Mouse (Mus musculus) heart, embryonic 11.5 days (tissue): ENCODE data around the gene Eif1b. TPM values are rescaled to one million over a fixed set of nuclear protein-coding genes. Genes with fewer than 3 reads are reported as not detected.
"Not testable (repeated sequence)": the region's sequence is repeated elsewhere in the genome, so short reads cannot be mapped to it uniquely, and the experiment has no call there.

Experiments
- ATAC-seq: fragments of 200-750 bp; cut with Nextera tagmentation; replicated peaks from 2 replicates; pipeline ENCODE4 v1.8.0; 2017; ENCODE audit warnings: moderate library complexity; ENCODE audit not compliant: insufficient number of reproducible peaks, low FRiP score, low TSS enrichment
- H3K27ac ChIP-seq: fragments of 300-500 bp; sonication (generic); 2 replicates; pipeline ENCODE4 v1.5.1; 2014; ENCODE audit warnings: mild to moderate bottlenecking, low read depth, low read length
- H3K27me3 ChIP-seq: fragments of 300-500 bp; sonication (generic); 2 replicates; pipeline ENCODE4 v1.6.1; 2014; ENCODE audit warnings: mild to moderate bottlenecking, low read length, mixed read lengths; ENCODE audit not compliant: control insufficient read depth, insufficient read depth
- H3K36me3 ChIP-seq: fragments of 300-500 bp; sonication (generic); 2 replicates; pipeline ENCODE4 v1.6.1; 2014; ENCODE audit warnings: mild to moderate bottlenecking, low read length, moderate library complexity, mixed read lengths; ENCODE audit not compliant: control insufficient read depth, insufficient read depth
- H3K4me1 ChIP-seq: fragments of 300-500 bp; sonication (generic); 2 replicates; pipeline ENCODE4 v1.6.1; 2014; ENCODE audit warnings: low read length; ENCODE audit not compliant: control insufficient read depth, insufficient read depth
- H3K4me2 ChIP-seq: fragments of 300-500 bp; sonication (generic); 2 replicates; pipeline ENCODE4 v1.6.1; 2014; ENCODE audit warnings: mild to moderate bottlenecking, moderate library complexity
- H3K4me3 ChIP-seq: fragments of 300-500 bp; sonication (generic); 2 replicates; pipeline ENCODE4 v1.5.1; 2014; ENCODE audit warnings: low read depth, low read length
- H3K9ac ChIP-seq: fragments of 300-500 bp; sonication (generic); 2 replicates; pipeline ENCODE4 v1.6.1; 2014; ENCODE audit warnings: mild to moderate bottlenecking, low read depth, low read length, moderate library complexity
- H3K9me3 ChIP-seq: fragments of 300-500 bp; sonication (generic); replicated peaks from 2 replicates; pipeline ENCODE4 v1.6.1; 2016; ENCODE audit warnings: low read length; ENCODE audit not compliant: control insufficient read depth
- WGBS: fragments of 180-500 bp; shearing (Covaris S2); extraction: QIAGEN DNeasy Blood & Tissue Kit; methylation state at CpG from one replicate; pipeline ENCODE4 v1.1.7; 2014; ENCODE audit not compliant: insufficient replicate concordance; 5-methylcytosine and 5-hydroxymethylcytosine counted together
- polyA plus RNA-seq: library from polyadenylated mRNA; unstranded; fragments of >200 nt; fragmentation: Nextera tagmentation; extraction: Ambion mirVana; gene quantifications from 2 replicates; pipeline ENCODE4 v1.2.1, GENCODE M21; 2014

Gene Eif1b
- polyA plus RNA-seq, 1 experiment from 2014 or later = 157 TPM

DNA sequence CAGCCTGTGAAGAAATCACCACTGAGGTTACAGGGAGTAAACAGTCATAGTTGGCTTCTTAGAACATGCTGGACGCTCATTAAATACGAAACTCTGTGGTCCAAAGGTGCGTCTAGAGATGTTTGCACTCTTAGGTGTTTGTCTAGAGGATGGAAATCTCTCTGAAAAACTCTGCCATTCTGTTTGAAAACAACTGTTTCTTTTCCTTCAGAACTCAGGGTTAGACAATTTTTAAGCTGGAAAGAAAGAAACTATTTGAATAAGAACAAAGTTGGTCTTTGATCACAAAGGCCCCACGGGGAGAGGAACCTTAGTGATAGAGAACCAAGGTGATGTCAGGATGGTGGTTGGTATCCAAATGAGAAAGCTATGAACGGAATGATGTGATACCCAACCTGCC is 38.4 kb downstream of the Eif1b start:
- H3K9ac ChIP-seq = no peak overlapping the region
- WGBS = 77% methylated on average over 5 of the region's 5 CpGs
- no peak overlapping the region for H3K27ac ChIP-seq
- H3K9me3 ChIP-seq = no peaks in the 10 kb centered on the region
- no peak overlapping the region for H3K4me3 ChIP-seq
- H3K4me1 ChIP-seq = no peaks in the 10 kb centered on the region
- ATAC-seq = no peak
- H3K27me3 ChIP-seq = no peaks in the 10 kb centered on the region
- no peak overlapping the region for H3K4me2 ChIP-seq
- H3K36me3 ChIP-seq = no peaks in the 10 kb centered on the region

DNA sequence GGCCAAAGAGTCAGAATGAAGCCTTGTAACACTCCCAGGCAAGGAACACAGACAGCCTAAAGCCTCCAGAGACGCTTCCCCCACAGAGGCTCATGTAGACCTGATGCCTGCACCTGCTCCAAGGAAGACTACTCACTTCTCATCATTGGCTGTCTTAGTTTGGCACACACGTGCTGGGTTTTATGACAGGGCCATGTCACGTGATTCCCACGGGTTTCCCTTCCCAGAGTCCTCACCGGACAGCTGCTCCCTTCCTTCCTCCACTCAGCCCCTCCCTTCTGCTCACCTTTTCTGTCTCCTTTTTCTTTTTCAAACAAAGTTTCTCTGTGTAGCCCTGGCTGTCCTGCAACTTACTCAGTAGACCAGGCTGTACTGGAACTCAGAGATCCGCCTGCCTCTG is 40.0 kb downstream of the Eif1b start:
- 83% methylated on average over 6 of the region's 6 CpGs for WGBS
- H3K27ac ChIP-seq = no peak overlapping the region
- no peak for ATAC-seq
- no peaks in the 10 kb centered on the region for H3K9me3 ChIP-seq
- no peak overlapping the region for H3K4me2 ChIP-seq
- H3K36me3 ChIP-seq = no peaks in the 10 kb centered on the region
- H3K27me3 ChIP-seq = no peaks in the 10 kb centered on the region
- no peak overlapping the region for H3K9ac ChIP-seq
- no peak overlapping the region for H3K4me3 ChIP-seq
- H3K4me1 ChIP-seq = no peaks in the 10 kb centered on the region

DNA sequence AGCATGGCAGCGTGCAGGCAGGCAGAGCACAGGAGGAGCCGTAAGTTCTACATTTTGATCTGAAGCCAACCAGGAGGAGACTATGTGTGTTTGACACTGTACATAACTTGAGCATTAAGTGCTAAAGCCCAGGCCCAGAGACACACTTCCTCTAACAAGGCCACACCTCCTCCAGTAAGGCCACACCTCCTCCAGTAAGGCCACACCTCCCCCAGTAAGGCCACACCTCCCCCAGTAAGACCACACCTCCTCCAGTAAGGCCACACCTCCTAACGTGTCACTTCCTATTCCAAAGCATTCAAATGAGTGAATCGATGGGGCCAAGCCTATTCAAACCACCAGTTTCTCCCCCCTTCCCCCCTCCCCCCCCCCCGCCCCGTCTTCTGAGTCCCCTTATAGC is 40.7 kb downstream of the Eif1b start:
- no peaks in the 10 kb centered on the region for H3K9me3 ChIP-seq
- H3K27me3 ChIP-seq = no peaks in the 10 kb centered on the region
- H3K4me1 ChIP-seq = no peaks in the 10 kb centered on the region
- H3K9ac ChIP-seq = no peak overlapping the region
- no peak for ATAC-seq
- H3K4me2 ChIP-seq = no peak overlapping the region
- H3K36me3 ChIP-seq = no peaks in the 10 kb centered on the region
- WGBS = 74% methylated on average over 6 of the region's 6 CpGs
- H3K27ac ChIP-seq = no peak overlapping the region
- H3K4me3 ChIP-seq = no peak overlapping the region

- not testable (repeated sequence) for ATAC-seq, H3K4me2 ChIP-seq, H3K9me3 ChIP-seq, H3K27ac ChIP-seq, H3K27me3 ChIP-seq, H3K36me3 ChIP-seq, H3K4me3 ChIP-seq, H3K4me1 ChIP-seq, H3K9ac ChIP-seq
- WGBS = 87% methylated on average over 8 of the region's 8 CpGs
Observed at GRCm38 (mm10) chr9:120533446-120533950, 41.5 kb downstream of the Eif1b start.

DNA sequence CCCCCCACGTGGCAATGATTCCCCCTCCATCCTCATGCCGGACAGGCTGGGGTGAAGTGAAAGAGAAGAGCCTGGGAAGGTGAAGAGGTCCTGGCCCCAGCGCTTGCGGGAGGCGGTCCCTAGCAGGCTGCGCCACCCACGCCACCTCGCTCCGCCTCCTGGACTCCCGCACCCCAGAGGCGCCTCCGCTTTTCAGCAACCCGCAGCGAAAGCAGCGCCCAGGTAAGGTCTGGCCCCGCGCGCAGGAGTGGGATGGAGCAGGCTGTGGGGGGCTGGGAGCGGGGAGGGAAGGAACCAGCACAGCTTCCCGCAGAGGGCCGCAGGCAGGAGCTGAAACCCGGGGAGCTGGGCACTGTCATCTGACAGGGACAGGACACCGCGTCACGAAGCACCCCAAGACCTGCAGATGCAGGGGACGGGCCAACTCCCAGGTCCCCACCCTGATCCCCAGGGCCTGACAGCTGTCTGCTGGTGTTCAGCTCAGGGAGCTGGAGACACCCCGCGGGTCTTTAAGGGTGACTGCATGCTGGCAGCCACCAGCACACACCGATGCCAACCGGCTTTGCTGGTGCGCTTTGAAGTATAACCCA is 47.7 kb downstream of the Eif1b start, which contains the start of gene Entpd3:
Gene Entpd3, plus strand, starts transcription at position 157 of the 590 bp plus-strand sequence.
- Histone ChIP-seq H3K9me3 (no peaks in the 10 kb centered on the region), H3K4me1 (peaks cover 4% of the 10 kb centered on the region), H3K27me3 (peaks cover 31% of the 10 kb centered on the region), H3K4me3 (peak within 1 kb of the TSS; percentile 45), H3K9ac (peak within 1 kb of the TSS; percentile 48), H3K27ac (no peak within 1 kb of the TSS), H3K4me2 (peak within 1 kb of the TSS; percentile 75), H3K36me3 (no peaks in the 10 kb centered on the region)
- ATAC-seq = peak; percentile 72
- 2% methylated on average over 31 of the region's 31 CpGs for WGBS

- Histone ChIP-seq H3K9me3 (no peaks in the 10 kb centered on the region), H3K4me2 (no peak overlapping the region), H3K4me1 (peaks cover 4% of the 10 kb centered on the region), H3K4me3 (no peak overlapping the region), H3K27me3 (peaks cover 31% of the 10 kb centered on the region), H3K9ac (no peak overlapping the region), H3K36me3 (no peaks in the 10 kb centered on the region), H3K27ac (no peak overlapping the region)
- WGBS = 67% methylated on average over 1 of the region's 2 CpGs
- no peak for ATAC-seq
Observed at GRCm38 (mm10) chr9:120541411-120541810, 49.4 kb downstream of the Eif1b start.

GRCm38 (mm10) chr9:120542241-120542640 is 50.2 kb downstream of the Eif1b start:
- no peak for ATAC-seq
- Histone ChIP-seq H3K9me3 (no peaks in the 10 kb centered on the region), H3K4me3 (no peak overlapping the region), H3K4me2 (no peak overlapping the region), H3K4me1 (peaks cover 4% of the 10 kb centered on the region), H3K27ac (no peak overlapping the region), H3K36me3 (no peaks in the 10 kb centered on the region), H3K9ac (no peak overlapping the region), H3K27me3 (peaks cover 31% of the 10 kb centered on the region)
- WGBS = 36% methylated on average over 6 of the region's 6 CpGs

Other genes with a start within 250 kb of the Eif1b start
- 0.11 and 0.15 TPM in 2 replicates for gene Myrip, start 190.7 kb upstream of the Eif1b start, polyA plus RNA-seq
- gene Entpd3, start 47.6 kb downstream of the Eif1b start, polyA plus RNA-seq = 0.20 and 0.66 TPM in 2 replicates
- 644 and 729 TPM in 2 replicates for gene Rpl14, start 79.2 kb downstream of the Eif1b start, polyA plus RNA-seq